Mouse (Mus musculus) adrenal gland, postnatal 14 days (tissue): ENCODE measurements at regions not wholly inside any gene's neighbourhood (a gene's known extent, or its start where the extent isn't known, plus 50 kb on each side); places are given as distances from the start of the nearest gene placed in this dataset.
A peak's percentile ranks its signal among the peaks of the same experiment; 100 is the strongest.

Experiments used
- DNase-seq: peaks from one replicate; pipeline ENCODE4 v3.0.0; 2021; ENCODE audit warnings: mixed read lengths

- peak; percentile 17 for DNase-seq
Measured at GRCm38 (mm10) chr4:61909409-61909808, 74.4 kb upstream of the Mup5 start.

- peak; percentile 13 for DNase-seq
Measured at GRCm38 (mm10) chr4:61902136-61902535, 67.1 kb upstream of the Mup5 start.

GRCm38 (mm10) chr4:61898184-61898583 lies 63.2 kb upstream of the Mup5 start:
- no peak for DNase-seq

GRCm38 (mm10) chr4:61897176-61897575 lies 62.1 kb upstream of the Mup5 start:
- DNase-seq = no peak
